Mouse (Mus musculus): ENCODE measurements around the gene Mgat2.

DNA sequence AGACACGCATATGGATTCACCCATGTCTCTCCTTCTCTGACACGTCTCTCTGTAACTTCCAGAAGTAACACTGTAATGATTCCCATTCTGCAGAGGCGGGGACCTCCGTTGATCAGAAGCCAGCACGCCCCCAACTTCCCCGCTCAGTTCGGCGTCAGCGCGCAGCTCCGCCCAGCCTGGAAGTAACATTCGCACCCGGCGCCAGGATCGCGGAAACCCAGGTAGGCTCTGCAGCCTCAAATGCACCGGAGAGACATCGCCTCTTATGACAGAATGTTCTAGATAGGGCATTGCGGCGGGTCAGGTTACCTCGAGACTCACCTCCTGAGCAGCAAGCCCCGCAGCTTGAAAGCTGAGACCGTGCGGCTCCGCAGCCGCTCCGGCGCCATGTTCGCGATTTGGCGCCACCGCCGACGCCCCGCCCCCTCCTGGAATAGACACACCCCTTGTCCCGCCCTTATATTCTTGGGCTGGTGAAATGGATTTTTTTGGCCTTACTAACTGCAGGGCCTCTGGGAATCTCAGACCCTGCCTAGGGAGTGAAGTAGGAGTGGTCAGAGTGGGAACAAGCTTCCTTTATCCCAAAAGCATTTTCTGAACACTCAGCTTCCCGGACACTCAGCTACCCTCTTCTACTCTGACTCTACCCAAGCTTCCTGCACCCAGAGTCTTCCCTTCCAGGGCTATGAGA lies 44.0 kb downstream of the Mgat2 start, which contains the start of gene Pole2:
- TF ChIP-seq CTCF (conservative IDR thresholded peaks at IDR 0.05; ENCODE audit: insufficient read depth, insufficient read length, low read depth, low read length) (no peak), POLR2A (IDR thresholded peaks at IDR 0.05; ENCODE audit: low read depth, low read length) (no peak)
